Mouse (Mus musculus) kidney, adult 2 months (tissue): ENCODE measurements around the gene Naa38.

ENCODE experiments used
- CTCF ChIP-seq: fragments of 200-500 bp; conservative IDR thresholded peaks from 2 replicates; pipeline ENCODE4 v1.5.1; 2011; ENCODE audit warnings: low read depth, mild to moderate bottlenecking, control low read depth, low read length, moderate library complexity, mixed read lengths; ENCODE audit not compliant: insufficient read depth, insufficient read length
- POLR2A ChIP-seq: fragments of 200-500 bp; IDR thresholded peaks from one replicate; pipeline ENCODE4 v1.6.1; 2011; ENCODE audit warnings: low read depth, low read length, control low read depth

GRCm38 (mm10) chr11:69401210-69401637 lies 5.9 kb downstream of the Naa38 start:
- TF ChIP-seq CTCF (peak; percentile 97), POLR2A (peak; percentile 35)
